Mouse (Mus musculus): ENCODE measurements around the gene Tigar.

The Tigar gene

GRCm38 (mm10) chr6:127109402-127109930, at the start of gene Tigar:
Gene Tigar, minus strand, starts transcription at chr6:127109557.
- DNase-seq (ENCODE audit: low spot score) = peak; percentile 91

GRCm38 (mm10) chr6:127157321-127157720, 48.0 kb upstream of the Tigar start:
- DNase-seq (ENCODE audit: low spot score) = no peak

- no peak for DNase-seq (ENCODE audit: low spot score)
Observed at GRCm38 (mm10) chr6:127155468-127155867, 46.1 kb upstream of the Tigar start.

- peak; percentile 82 for DNase-seq (ENCODE audit: low spot score)
Observed at GRCm38 (mm10) chr6:127154708-127155268, 45.4 kb upstream of the Tigar start.

GRCm38 (mm10) chr6:127153972-127154707, 44.8 kb upstream of the Tigar start:
- no peak for DNase-seq (ENCODE audit: low spot score)

- DNase-seq (ENCODE audit: low spot score) = peak; percentile 39
Observed at GRCm38 (mm10) chr6:127153296-127153800, 44.0 kb upstream of the Tigar start.

GRCm38 (mm10) chr6:127152106-127152951, 43.0 kb upstream of the Tigar start, which contains the start of gene Ccnd2:
Gene Ccnd2, minus strand, starts transcription at chr6:127152193.
- DNase-seq (ENCODE audit: low spot score) = peak; percentile 78

- peak; percentile 60 for DNase-seq (ENCODE audit: low spot score)
Observed at GRCm38 (mm10) chr6:127151565-127152105, 42.3 kb upstream of the Tigar start.

- peak; percentile 81 for DNase-seq (ENCODE audit: low spot score)
Observed at GRCm38 (mm10) chr6:127150663-127151564, 41.6 kb upstream of the Tigar start.

GRCm38 (mm10) chr6:127149944-127150662, 40.7 kb upstream of the Tigar start:
- DNase-seq (ENCODE audit: low spot score) = peak; percentile 36

GRCm38 (mm10) chr6:127149303-127149943, 40.1 kb upstream of the Tigar start:
- DNase-seq (ENCODE audit: low spot score) = peak; percentile 25

- no peak for DNase-seq (ENCODE audit: low spot score)
Observed at GRCm38 (mm10) chr6:127148526-127149302, 39.4 kb upstream of the Tigar start.

- peak; percentile 79 for DNase-seq (ENCODE audit: low spot score)
Observed at GRCm38 (mm10) chr6:127147665-127148064, 38.3 kb upstream of the Tigar start.

GRCm38 (mm10) chr6:127146322-127146947, 37.1 kb upstream of the Tigar start:
- DNase-seq (ENCODE audit: low spot score) = no peak

- DNase-seq (ENCODE audit: low spot score) = no peak
Observed at GRCm38 (mm10) chr6:127145464-127146190, 36.3 kb upstream of the Tigar start.

- DNase-seq (ENCODE audit: low spot score) = no peak
Observed at GRCm38 (mm10) chr6:127143576-127144288, 34.4 kb upstream of the Tigar start.

- no peak for DNase-seq (ENCODE audit: low spot score)
Observed at GRCm38 (mm10) chr6:127143124-127143520, 33.8 kb upstream of the Tigar start.

Measured in yolk sac, embryonic 10.5 days (tissue).